Mouse (Mus musculus) monocyte, adult 5-6 weeks (primary cell): ENCODE data around the gene Slc26a3. TPM values are rescaled to one million over a fixed set of nuclear protein-coding genes. Genes with fewer than 3 reads are reported as not detected.

Experiments used
- ATAC-seq: fragments of 153-309, 156-312 bp; replicated peaks from 2 replicates; pipeline ENCODE4 v1.8.0; 2017; ENCODE audit warnings: mild to moderate bottlenecking; ENCODE audit not compliant: low TSS enrichment, insufficient number of reproducible peaks, severe bottlenecking, poor library complexity, low FRiP score
- total RNA-seq: library from RNA; stranded (forward); fragments of 200-1000, 200-491, 200-594 nt; gene quantifications from 3 replicates; pipeline ENCODE4 v1.2.3, GENCODE M21; 2017

Slc26a3 gene
- total RNA-seq, 1 experiment from 2014 or later: not detected

DNA sequence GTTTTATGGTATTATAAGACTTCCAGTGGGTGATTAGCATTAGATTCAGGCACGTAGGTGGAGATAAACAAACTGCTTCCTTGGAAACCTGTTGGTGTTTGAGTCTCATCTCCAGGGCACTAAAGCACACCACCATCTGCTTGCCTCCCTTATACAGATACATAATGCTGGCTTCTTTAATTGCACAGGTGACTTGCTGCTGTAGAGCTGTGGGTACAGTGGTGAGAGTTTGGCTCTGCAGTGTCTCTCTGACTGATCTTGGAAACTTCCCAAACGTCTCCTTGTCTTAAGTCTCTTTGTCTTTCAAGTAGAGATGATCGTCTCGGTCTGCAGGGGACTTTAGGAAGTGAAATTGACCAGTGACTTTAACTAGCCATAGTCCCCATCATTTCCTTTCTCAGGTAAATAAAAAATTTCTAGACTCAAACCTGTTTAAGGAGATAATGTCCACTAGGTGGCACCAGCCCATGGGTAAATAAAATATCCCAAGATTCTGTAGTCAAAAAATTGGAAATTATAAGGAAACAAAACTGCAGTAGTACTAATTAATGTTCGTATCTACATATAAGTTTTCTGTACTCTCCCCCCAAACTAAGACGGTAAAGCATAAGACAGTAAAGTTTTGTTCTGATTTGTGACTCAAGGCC is 117.2 kb downstream of the Slc26a3 start:
- no peak for ATAC-seq

DNA sequence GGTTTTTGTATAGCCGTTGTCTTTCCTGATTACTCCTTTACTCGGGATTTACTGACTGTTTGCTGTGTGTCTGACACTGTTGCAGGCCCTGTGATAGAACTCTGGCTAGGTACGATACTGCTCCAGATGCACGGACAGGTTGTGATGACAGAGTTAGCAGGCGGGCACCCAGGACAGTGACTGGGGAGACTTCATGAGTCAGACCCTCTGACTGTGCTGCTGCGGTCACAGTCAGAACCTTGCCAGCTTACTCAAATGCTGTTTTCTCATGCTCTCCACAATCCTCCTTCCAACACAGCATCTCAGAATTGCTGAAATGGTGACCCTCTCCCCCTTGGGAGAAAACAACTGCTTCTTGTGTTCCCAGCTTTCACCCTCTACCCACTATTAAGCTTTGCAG is 117.8 kb downstream of the Slc26a3 start:
- ATAC-seq: no peak

DNA sequence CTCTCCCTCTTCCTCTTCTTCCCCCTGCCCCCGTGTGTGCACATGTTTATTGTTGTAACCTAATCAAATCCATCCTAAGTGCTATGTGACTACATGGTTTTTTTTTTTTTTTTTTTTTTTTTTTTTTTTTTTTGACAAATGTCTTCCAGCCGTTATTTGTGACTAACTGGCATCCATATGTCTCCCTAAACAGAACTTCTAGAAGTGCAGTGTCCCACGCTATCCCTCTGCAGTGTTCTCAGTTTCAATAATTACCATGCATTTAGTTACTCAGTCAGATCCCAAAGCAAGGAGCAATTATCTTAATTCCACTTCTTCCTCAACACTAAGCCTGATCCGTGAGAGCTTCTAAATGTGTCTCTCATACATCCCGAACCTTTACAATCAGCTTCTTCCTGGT is 120.5 kb downstream of the Slc26a3 start:
- ATAC-seq: no peak

DNA sequence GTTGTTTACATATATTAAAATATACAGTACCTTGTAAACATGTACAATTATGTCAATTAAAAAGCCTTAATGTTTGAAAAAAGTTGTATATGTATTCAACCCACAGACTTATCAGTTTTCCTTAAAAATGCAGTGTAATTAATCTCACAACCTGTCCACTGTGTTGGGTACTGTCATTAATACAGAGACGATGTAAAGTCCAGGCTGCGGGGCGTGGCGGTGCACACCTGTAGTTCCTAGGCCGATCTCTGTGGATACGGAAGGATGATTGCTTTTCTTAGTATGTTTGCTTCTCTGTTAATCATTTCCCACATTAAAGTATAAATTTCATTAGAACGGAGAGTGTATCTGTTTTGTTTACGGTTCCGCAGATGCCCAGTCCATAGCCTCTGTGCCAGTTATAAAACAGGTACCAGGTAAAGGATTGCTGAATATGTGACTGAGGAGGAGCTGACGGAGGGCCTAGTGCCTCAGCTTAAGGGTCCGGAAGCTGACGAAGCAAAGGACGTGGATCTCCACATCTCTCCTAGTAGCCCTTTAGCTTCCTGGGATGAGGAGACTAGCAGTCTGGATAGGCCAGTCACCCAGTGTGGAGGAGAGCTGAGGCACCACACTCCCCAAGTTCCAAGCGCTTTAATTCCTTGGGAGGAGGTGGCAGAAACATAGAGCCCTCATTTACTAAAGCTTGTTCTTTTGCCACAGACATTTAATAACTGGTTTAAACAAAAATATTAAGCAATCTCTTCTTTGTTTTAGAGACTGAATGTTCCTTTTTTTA is 122.2 kb downstream of the Slc26a3 start:
- ATAC-seq: no peak

DNA sequence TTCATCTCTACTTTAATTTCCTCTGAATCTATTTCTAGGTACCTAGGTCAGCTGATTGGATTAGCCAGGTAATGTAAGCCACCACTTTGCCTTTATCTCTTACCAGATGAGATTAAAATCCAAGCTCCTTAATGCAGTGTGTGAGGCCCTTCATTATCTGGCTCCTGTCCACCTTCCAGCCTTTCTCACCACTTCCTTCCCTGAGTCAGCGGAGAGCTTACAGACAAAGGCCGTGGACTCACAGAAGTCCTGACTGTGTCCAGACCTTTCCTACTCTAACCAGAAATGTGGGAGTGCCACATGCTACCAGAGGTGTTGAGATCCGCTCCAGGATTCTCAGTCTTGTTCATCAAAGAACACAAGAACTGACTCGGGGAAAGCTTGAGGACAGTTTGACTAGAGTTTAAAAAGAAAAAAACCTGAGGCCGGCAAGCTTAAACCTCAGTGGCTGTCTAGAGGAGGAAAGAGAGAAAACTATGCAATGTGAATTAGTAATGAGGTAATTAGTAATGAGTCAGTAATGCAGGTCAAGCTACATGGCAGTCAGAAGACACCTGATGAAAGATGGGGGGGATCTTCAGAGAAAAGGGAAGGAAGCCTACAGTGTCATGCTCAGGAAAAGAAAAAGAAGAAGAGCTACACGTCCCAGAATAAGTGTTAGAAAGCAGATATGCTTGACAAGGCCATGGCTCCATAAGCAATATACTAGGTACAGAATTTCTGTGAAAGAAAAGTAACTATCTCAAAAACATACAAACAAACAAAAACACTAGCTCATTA is 123.2 kb downstream of the Slc26a3 start:
- ATAC-seq: no peak

DNA sequence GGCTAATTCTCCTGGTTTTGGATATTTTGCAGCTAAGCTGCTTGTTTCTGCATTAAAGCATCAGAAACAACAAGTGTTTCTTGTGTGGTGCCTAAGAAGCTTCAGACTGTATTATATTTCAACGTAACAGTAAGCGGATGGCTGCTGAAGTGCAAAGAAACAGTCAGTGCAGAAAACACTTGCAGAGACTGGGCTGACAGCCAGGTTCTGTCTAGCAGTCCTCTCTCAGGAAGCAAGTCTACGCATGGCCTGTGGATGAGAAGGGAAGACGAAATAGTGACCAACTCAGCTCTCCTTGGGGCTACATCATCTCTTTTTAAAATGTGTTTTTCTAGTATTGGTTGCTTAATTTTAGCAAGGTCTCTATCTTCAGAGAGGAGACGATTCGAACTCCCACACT is 129.4 kb downstream of the Slc26a3 start:
- ATAC-seq: no peak

DNA sequence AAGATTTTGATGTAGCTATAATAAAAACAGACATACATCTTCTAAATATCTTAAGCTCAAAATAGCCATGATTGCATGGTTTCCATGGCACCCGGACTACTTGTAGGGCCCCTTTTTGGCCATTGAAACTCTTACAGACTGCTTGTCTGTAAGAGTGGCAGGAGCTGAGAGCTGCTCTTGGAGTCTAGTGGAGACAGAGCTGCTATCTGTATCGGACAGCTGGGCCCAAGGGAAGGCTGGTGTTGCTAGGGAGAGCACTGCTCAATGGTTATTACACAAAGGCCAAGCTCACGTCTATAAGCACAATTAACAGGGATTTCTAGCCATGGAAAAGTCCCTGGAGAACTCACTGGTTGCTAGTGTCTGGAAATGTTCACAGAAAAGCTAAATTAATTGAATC is 130.7 kb downstream of the Slc26a3 start:
- ATAC-seq: no peak

Other genes starting within 250 kb of the Slc26a3 start
- gene Gm6993, start 150.1 kb upstream of the Slc26a3 start, total RNA-seq: not detected in 3 replicates
- 0.86 to 1.1 TPM (median 1.1 TPM) in 3 replicates for gene Lamb1, start 125.6 kb upstream of the Slc26a3 start, total RNA-seq
- 97.1 to 130 TPM (median 127 TPM) in 3 replicates for gene Dld, start 39.4 kb upstream of the Slc26a3 start, total RNA-seq
- 7.9 to 10.1 TPM (median 8.9 TPM) in 3 replicates for gene Cbll1, start 108.7 kb downstream of the Slc26a3 start, total RNA-seq
- not detected in 3 replicates for gene Slc26a4, start 169.1 kb downstream of the Slc26a3 start, total RNA-seq
- gene Bcap29, start 243.8 kb downstream of the Slc26a3 start, total RNA-seq: 15.9 to 24.5 TPM (median 15.9 TPM) in 3 replicates